Mouse (Mus musculus) CH12.LX (cell line): ENCODE measurements around the gene Rsph9. TPM values are rescaled to one million over a fixed set of nuclear protein-coding genes. Genes with fewer than 3 reads are reported as not detected.

Experiments used
- DNase-seq: peaks from one replicate; pipeline ENCODE4 v3.0.0-alpha.2; 2013; ENCODE audit errors: extremely low read depth
- H3K27ac ChIP-seq: 2 replicates; pipeline ENCODE4 v1.5.1; 2012; ENCODE audit warnings: low read depth, mild to moderate bottlenecking, control low read depth, moderate library complexity; ENCODE audit not compliant: insufficient read depth
- H3K27me3 ChIP-seq: replicated peaks from 2 replicates; pipeline ENCODE3; 2012; ENCODE audit warnings: inconsistent platforms
- H3K36me3 ChIP-seq, 2 experiments: replicated peaks in 1 of 2; 2 replicates each; pipeline versions ENCODE3 to v1.6.1; 2012; ENCODE audit warnings: inconsistent platforms in 1 of 2, low read length in 1 of 2, mild to moderate bottlenecking in 1 of 2, mixed read lengths in 1 of 2, moderate library complexity in 1 of 2; ENCODE audit not compliant: control insufficient read depth in 1 of 2, insufficient read depth in 1 of 2
- H3K4me1 ChIP-seq, 2 experiments: 2 replicates each; pipeline ENCODE4 v1.6.1; 2012; ENCODE audit warnings: inconsistent platforms in 1 of 2, moderate library complexity in 1 of 2; ENCODE audit not compliant: insufficient read depth in 2 of 2, control insufficient read depth in 1 of 2
- H3K4me2 ChIP-seq: 2 replicates; pipeline ENCODE4 v1.6.1; 2012; ENCODE audit warnings: low read depth, mild to moderate bottlenecking, control low read depth; ENCODE audit not compliant: poor library complexity, insufficient read depth, severe bottlenecking
- H3K4me3 ChIP-seq, 3 experiments: fragments of 150-350 bp in 1 of 3; sonication (generic) in 1 of 3; replicated peaks in 1 of 3; 2 replicates each; pipeline versions ENCODE3 to v1.5.1; 2011 to 2012; ENCODE audit warnings: low read depth in 2 of 3, low read length in 2 of 3, mild to moderate bottlenecking in 2 of 3, moderate library complexity in 2 of 3, control low read depth in 1 of 3, improper control_type of control experiment in 1 of 3, inconsistent platforms in 1 of 3, mixed read lengths in 1 of 3; ENCODE audit not compliant: poor library complexity in 1 of 3
- H3K79me2 ChIP-seq: replicated peaks from 2 replicates; pipeline ENCODE4 v1.6.1; 2012; ENCODE audit warnings: mild to moderate bottlenecking, moderate library complexity; ENCODE audit not compliant: control insufficient read depth, poor library complexity, insufficient read depth, severe bottlenecking; ENCODE audit errors: extremely low read depth
- H3K9ac ChIP-seq: 2 replicates; pipeline ENCODE4 v1.6.1; 2012; ENCODE audit warnings: low read depth, mild to moderate bottlenecking, control low read depth, moderate library complexity; ENCODE audit not compliant: insufficient read depth
- H3K9me3 ChIP-seq: replicated peaks from 2 replicates; pipeline ENCODE3; 2012; ENCODE audit warnings: low read length, inconsistent platforms, mixed read lengths
- BHLHE40 ChIP-seq: IDR thresholded peaks from 2 replicates; pipeline ENCODE4 v1.6.1; 2011; ENCODE audit warnings: mild to moderate bottlenecking, low read depth, low read length, improper control_type of control experiment
- CTCF ChIP-seq, 2 experiments: IDR thresholded peaks in 1 of 2; conservative IDR thresholded peaks in 1 of 2; 2 replicates each; pipeline ENCODE4 v1.5.1; 2011 to 2012; ENCODE audit warnings: low read depth in 2 of 2, low read length in 2 of 2, improper control_type of control experiment in 1 of 2, inconsistent platforms in 1 of 2, mild to moderate bottlenecking in 1 of 2, moderate library complexity in 1 of 2
- ELF1 ChIP-seq: IDR thresholded peaks from 2 replicates; pipeline ENCODE4 v1.6.1; 2014; ENCODE audit warnings: low read depth, mild to moderate bottlenecking, inconsistent platforms, low read length, improper control_type of control experiment
- EP300 ChIP-seq: IDR thresholded peaks from 2 replicates; pipeline ENCODE4 v1.6.1; 2011; ENCODE audit warnings: low read length, improper control_type of control experiment
- ETS1 ChIP-seq: conservative IDR thresholded peaks from 2 replicates; pipeline ENCODE4 v1.6.1; 2012; ENCODE audit warnings: low read depth, mild to moderate bottlenecking, inconsistent platforms, low read length, improper control_type of control experiment, moderate library complexity
- GABPA ChIP-seq: IDR thresholded peaks from 2 replicates; pipeline ENCODE4 v1.6.1; 2012; ENCODE audit warnings: low read depth, low read length, improper control_type of control experiment, inconsistent platforms; ENCODE audit not compliant: insufficient replicate concordance
- IRF4 ChIP-seq: IDR thresholded peaks from 2 replicates; pipeline ENCODE4 v1.6.1; 2014; ENCODE audit warnings: low read depth, mild to moderate bottlenecking, inconsistent platforms, low read length, improper control_type of control experiment
- JUN ChIP-seq: IDR thresholded peaks from 2 replicates; pipeline ENCODE4 v1.6.1; 2011; ENCODE audit warnings: low read depth, mild to moderate bottlenecking, low read length, improper control_type of control experiment, moderate library complexity; ENCODE audit not compliant: insufficient read depth
- JUND ChIP-seq: conservative IDR thresholded peaks from 2 replicates; pipeline ENCODE4 v1.6.1; 2011; ENCODE audit warnings: low read depth, low read length, improper control_type of control experiment
- KAT2A ChIP-seq: IDR thresholded peaks from 2 replicates; pipeline ENCODE4 v1.6.1; 2012; ENCODE audit warnings: low read length, improper control_type of control experiment, inconsistent platforms; ENCODE audit not compliant: insufficient replicate concordance
- MAFK ChIP-seq: IDR thresholded peaks from 2 replicates; pipeline ENCODE4 v1.6.1; 2011; ENCODE audit warnings: low read length, improper control_type of control experiment; ENCODE audit not compliant: insufficient replicate concordance
- MAX ChIP-seq: IDR thresholded peaks from 2 replicates; pipeline ENCODE4 v1.6.1; 2011; ENCODE audit warnings: low read length, improper control_type of control experiment
- MXI1 ChIP-seq: IDR thresholded peaks from 2 replicates; pipeline ENCODE4 v1.6.1; 2011; ENCODE audit warnings: mild to moderate bottlenecking, low read depth, low read length, improper control_type of control experiment
- NELFE ChIP-seq: IDR thresholded peaks from 2 replicates; pipeline ENCODE4 v1.6.1; 2011; ENCODE audit warnings: low read depth, low read length, improper control_type of control experiment
- PAX5 ChIP-seq: IDR thresholded peaks from 2 replicates; pipeline ENCODE4 v1.6.1; 2012; ENCODE audit warnings: low read length, inconsistent platforms, mixed read lengths
- POLR2A ChIP-seq: IDR thresholded peaks from 2 replicates; pipeline ENCODE4 v1.6.1; 2011; ENCODE audit warnings: low read depth, mild to moderate bottlenecking, improper control_type of control experiment, low read length
- SMC3 ChIP-seq: IDR thresholded peaks from 2 replicates; pipeline ENCODE4 v1.6.1; 2011; ENCODE audit warnings: low read depth, low read length, improper control_type of control experiment
- TCF12 ChIP-seq: IDR thresholded peaks from 2 replicates; pipeline ENCODE4 v1.6.1; 2014; ENCODE audit warnings: low read depth, mild to moderate bottlenecking, inconsistent platforms, low read length, improper control_type of control experiment
- UBTF ChIP-seq: IDR thresholded peaks from 2 replicates; pipeline ENCODE4 v1.6.1; 2012; ENCODE audit warnings: low read depth, mild to moderate bottlenecking, inconsistent platforms, low read length, improper control_type of control experiment, moderate library complexity
- ZC3H11A ChIP-seq: IDR thresholded peaks from 2 replicates; pipeline ENCODE4 v1.6.1; 2012; ENCODE audit warnings: low read depth, mild to moderate bottlenecking, inconsistent platforms, low read length, improper control_type of control experiment
- ZKSCAN1 ChIP-seq: IDR thresholded peaks from 2 replicates; pipeline ENCODE4 v1.6.1; 2012; ENCODE audit warnings: low read depth, inconsistent platforms, low read length, improper control_type of control experiment, borderline replicate concordance
- ZMIZ1 ChIP-seq: IDR thresholded peaks from 2 replicates; pipeline ENCODE4 v1.6.1; 2012; ENCODE audit warnings: low read depth, mild to moderate bottlenecking, inconsistent platforms, low read length, improper control_type of control experiment
- ZNF384 ChIP-seq: IDR thresholded peaks from 2 replicates; pipeline ENCODE4 v1.6.1; 2012; ENCODE audit warnings: low read depth, low read length, improper control_type of control experiment, inconsistent platforms
- dilution Hi-C: fragments of 300-500 bp; cut with MboI; formaldehyde crosslinking; loops from 2 replicates; pipeline ENCODE4 v1.14.3; 2020; ENCODE audit warnings: low sequenced_read_pairs; ENCODE audit not compliant: extremely low pct_unique_long_range_greater_than_20kb, extremely low pct_ligation_motif_present
- in situ Hi-C: fragments of 300-500 bp; cut with MboI; formaldehyde crosslinking; loops from 3 replicates; pipeline ENCODE4 v1.14.3; 2019; ENCODE audit warnings: low sequenced_read_pairs, low pct_ligation_motif_present, low pct_unique_long_range_greater_than_20kb, mixed read lengths
- polyA plus RNA-seq: library from polyadenylated mRNA; unstranded; fragments of >175 nt; gene quantifications from 2 replicates; pipeline ENCODE4 v1.2.1, GENCODE M21; 2012; ENCODE audit warnings: low read depth; ENCODE audit not compliant: insufficient read length
- total RNA-seq, 2 experiments: library from RNA; depleted of rRNA; stranded (reverse); fragments of 300-350 nt in 1 of 2; fragments of >200 nt in 1 of 2; gene quantifications; 2 replicates each; pipeline ENCODE4 v1.2.3; 2012 to 2014

Gene Rsph9
- total and polyA plus RNA-seq, 3 experiments: 0.61 to 1.1 TPM; not detected in 1

DNA sequence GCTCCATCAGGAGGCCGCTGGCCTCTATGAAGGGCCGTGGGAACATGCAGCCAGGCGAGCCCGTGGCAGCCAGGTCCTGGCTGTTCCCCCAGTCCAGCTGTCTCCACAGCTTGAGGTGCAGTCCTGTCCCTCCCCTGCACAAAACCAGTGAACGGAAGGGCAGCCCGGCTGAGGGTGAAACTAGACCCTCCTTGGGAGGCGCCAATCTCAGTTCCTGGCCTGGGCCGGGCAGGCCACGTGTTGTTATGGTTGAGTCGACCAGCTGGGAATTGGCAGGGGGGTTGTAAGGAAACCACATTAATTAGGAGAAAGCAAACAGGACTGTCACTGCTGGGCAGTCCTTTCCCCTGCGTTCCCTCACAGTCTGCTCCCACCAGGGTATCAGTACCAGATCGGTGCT, 39.5 kb downstream of the Rsph9 start:
- H3K9me3 ChIP-seq: no peaks in the 10 kb centered on the region
- H3K4me1 ChIP-seq: peaks cover 5 to 7% of the 10 kb centered on the region in 2 experiments; a peak in 3 of 4 replicates
- H3K4me2 ChIP-seq: no peak overlapping the region
- no peak for DNase-seq
- TF ChIP-seq BHLHE40: 0 out of 2 replicates have a peak, but pooled peaks have one; percentile 6
- no peak for TF ChIP-seq ETS1
- TF ChIP-seq MAX: 0 out of 2 replicates have a peak, but pooled peaks have one; percentile 26
- TF ChIP-seq, all 38 proteins: peak for 2
- Histone ChIP-seq H3K27ac (no peak overlapping the region), H3K36me3 (no peaks in the 10 kb centered on the region), H3K4me3 (no peak overlapping the region), H3K27me3 (peaks cover 45% of the 10 kb centered on the region), H3K79me2 (no peaks in the 10 kb centered on the region), H3K9ac (no peak overlapping the region)
- dilution Hi-C loops: no loop called here
- in situ Hi-C loops: no loop called here

GRCm38 (mm10) chr17:46102608-46103159, 41.3 kb downstream of the Rsph9 start:
- H3K27ac ChIP-seq: no peak overlapping the region
- dilution Hi-C loops: no loop called here
- peaks cover 48% of the 10 kb centered on the region for H3K27me3 ChIP-seq
- in situ Hi-C loops: no loop called here
- H3K4me2 ChIP-seq: no peak overlapping the region
- no peaks in the 10 kb centered on the region for H3K36me3 ChIP-seq
- H3K9me3 ChIP-seq: no peaks in the 10 kb centered on the region
- H3K4me1 ChIP-seq: peaks cover 5 to 7% of the 10 kb centered on the region in 2 experiments; a peak in 3 of 4 replicates
- no peak overlapping the region for H3K4me3 ChIP-seq
- TF ChIP-seq UBTF: no peak
- TF ChIP-seq MAX: no peak
- no peak for TF ChIP-seq JUND
- no peak for TF ChIP-seq NELFE
- TF ChIP-seq IRF4: no peak
- TF ChIP-seq BHLHE40: no peak
- TF ChIP-seq JUN: no peak
- TF ChIP-seq EP300: no peak
- TF ChIP-seq MAFK: no peak
- no peak for DNase-seq
- no peak overlapping the region for H3K9ac ChIP-seq
- no peaks in the 10 kb centered on the region for H3K79me2 ChIP-seq

- H3K36me3 ChIP-seq: no peaks in the 10 kb centered on the region
- TF ChIP-seq KAT2A (no peak), CTCF (conservative IDR thresholded peaks at IDR 0.05 in 1 of 2, IDR thresholded peaks at IDR 0.05 in 1 of 2; ENCODE audit: low read depth in 2 of 2, low read length in 2 of 2) (no peak), NELFE (no peak), SMC3 (no peak), ZMIZ1 (no peak), ELF1 (no peak), POLR2A (no peak), BHLHE40 (no peak), PAX5 (no peak), IRF4 (no peak), JUND (no peak), ZC3H11A (no peak), GABPA (no peak), JUN (no peak), TCF12 (no peak), MXI1 (no peak), ETS1 (no peak), ZKSCAN1 (no peak), ZNF384 (no peak)
- no peaks in the 10 kb centered on the region for H3K79me2 ChIP-seq
- no peak overlapping the region for H3K4me3 ChIP-seq
- in situ Hi-C loops: no loop called here
- H3K27me3 ChIP-seq: peaks cover 54% of the 10 kb centered on the region
- DNase-seq: no peak
- H3K9ac ChIP-seq: no peak overlapping the region
- no peak overlapping the region for H3K27ac ChIP-seq
- no peak overlapping the region for H3K4me2 ChIP-seq
- dilution Hi-C loops: no loop called here
- peaks cover 5 to 7% of the 10 kb centered on the region in 2 experiments; a peak in 3 of 4 replicates for H3K4me1 ChIP-seq
- H3K9me3 ChIP-seq: no peaks in the 10 kb centered on the region
These were observed 42.1 kb downstream of the Rsph9 start for GRCm38 (mm10) chr17:46101906-46102305.
